Mouse (Mus musculus): ENCODE results near the gene Gpr137. TPM values are rescaled to one million over a fixed set of nuclear protein-coding genes. Genes with fewer than 3 reads are reported as not detected.
"Not testable (repeated sequence)": the region's sequence is repeated elsewhere in the genome, so short reads cannot be mapped to it uniquely, and the experiment has no call there.

The Gpr137 gene
- polyA plus RNA-seq, 1 experiment from 2014 or later = 10.2 TPM

GRCm38 (mm10) chr19:6914540-6914939 lies 27.7 kb downstream of the Gpr137 start:
- Histone ChIP-seq H3K27ac (ENCODE audit: low read depth) (no peak overlapping the region), H3K4me3 (ENCODE audit: low read depth, low read length) (no peak overlapping the region), H3K27me3 (ENCODE audit: insufficient read depth, low read length) (no peaks in the 10 kb centered on the region), H3K36me3 (replicated peaks; ENCODE audit: insufficient read depth, low read length) (peaks cover 44% of the 10 kb centered on the region), H3K9ac (replicated peaks) (no peak overlapping the region), H3K4me1 (ENCODE audit: insufficient read depth) (peaks cover 14% of the 10 kb centered on the region), H3K4me2 (ENCODE audit: low read depth, low read length) (no peak overlapping the region), H3K9me3 (ENCODE audit: low read length) (no peaks in the 10 kb centered on the region)
- WGBS (ENCODE audit: insufficient replicate concordance) = 87% methylated on average over 9 of the region's 9 CpGs
- ATAC-seq = no peak
- no peak for DNase-seq
- no peak for TF ChIP-seq EP300 (IDR thresholded peaks at IDR 0.05; ENCODE audit: low read depth)
- no peak for TF ChIP-seq CTCF (IDR thresholded peaks at IDR 0.05; ENCODE audit: low read depth)

GRCm38 (mm10) chr19:6913991-6914390 lies 28.3 kb downstream of the Gpr137 start:
- TF ChIP-seq EP300 (IDR thresholded peaks at IDR 0.05; ENCODE audit: low read depth) = no peak
- no peak for TF ChIP-seq CTCF (IDR thresholded peaks at IDR 0.05; ENCODE audit: low read depth)
- WGBS (ENCODE audit: insufficient replicate concordance) = 86% methylated on average over 11 of the region's 11 CpGs
- Histone ChIP-seq H3K36me3 (replicated peaks; ENCODE audit: insufficient read depth, low read length) (peaks cover 43% of the 10 kb centered on the region), H3K27me3 (ENCODE audit: insufficient read depth, low read length) (no peaks in the 10 kb centered on the region), H3K9ac (replicated peaks) (no peak overlapping the region), H3K27ac (ENCODE audit: low read depth) (no peak overlapping the region), H3K4me3 (ENCODE audit: low read depth, low read length) (no peak overlapping the region), H3K4me2 (ENCODE audit: low read depth, low read length) (no peak overlapping the region), H3K4me1 (ENCODE audit: insufficient read depth) (peaks cover 13% of the 10 kb centered on the region), H3K9me3 (ENCODE audit: low read length) (no peaks in the 10 kb centered on the region)
- DNase-seq = no peak
- ATAC-seq = no peak

GRCm38 (mm10) chr19:6913036-6913435 lies 29.2 kb downstream of the Gpr137 start:
- peaks cover 34% of the 10 kb centered on the region for H3K36me3 ChIP-seq (replicated peaks; ENCODE audit: insufficient read depth, low read length)
- DNase-seq (no peak), ATAC-seq (no peak)
- no peak for TF ChIP-seq EP300 (IDR thresholded peaks at IDR 0.05; ENCODE audit: low read depth)
- TF ChIP-seq CTCF (IDR thresholded peaks at IDR 0.05; ENCODE audit: low read depth) = no peak
- H3K9ac ChIP-seq (replicated peaks) = no peak overlapping the region
- no peak overlapping the region for H3K27ac ChIP-seq (ENCODE audit: low read depth)
- H3K4me3 ChIP-seq (ENCODE audit: low read depth, low read length) = no peak overlapping the region
- WGBS (ENCODE audit: insufficient replicate concordance) = 80% methylated on average over 6 of the region's 6 CpGs
- no peaks in the 10 kb centered on the region for H3K9me3 ChIP-seq (ENCODE audit: low read length)
- peaks cover 10% of the 10 kb centered on the region for H3K4me1 ChIP-seq (ENCODE audit: insufficient read depth)
- H3K27me3 ChIP-seq (ENCODE audit: insufficient read depth, low read length) = no peaks in the 10 kb centered on the region
- H3K4me2 ChIP-seq (ENCODE audit: low read depth, low read length) = no peak overlapping the region

- Histone ChIP-seq H3K27me3 (ENCODE audit: insufficient read depth, low read length) (no peaks in the 10 kb centered on the region), H3K9ac (replicated peaks) (no peak overlapping the region), H3K27ac (ENCODE audit: low read depth) (no peak overlapping the region), H3K4me1 (ENCODE audit: insufficient read depth) (peaks cover 17% of the 10 kb centered on the region), H3K9me3 (ENCODE audit: low read length) (no peaks in the 10 kb centered on the region), H3K36me3 (replicated peaks; ENCODE audit: insufficient read depth, low read length) (peaks cover 35% of the 10 kb centered on the region), H3K4me3 (ENCODE audit: low read depth, low read length) (no peak overlapping the region), H3K4me2 (ENCODE audit: low read depth, low read length) (no peak overlapping the region)
- ATAC-seq (no peak), DNase-seq (no peak)
- 88% methylated on average over 15 of the region's 15 CpGs for WGBS (ENCODE audit: insufficient replicate concordance)
- TF ChIP-seq EP300 (IDR thresholded peaks at IDR 0.05; ENCODE audit: low read depth) (no peak), CTCF (IDR thresholded peaks at IDR 0.05; ENCODE audit: low read depth) (no peak)
Measured at GRCm38 (mm10) chr19:6912205-6912970, 29.9 kb downstream of the Gpr137 start.

- peaks cover 18% of the 10 kb centered on the region for H3K4me1 ChIP-seq (ENCODE audit: insufficient read depth)
- WGBS (ENCODE audit: insufficient replicate concordance) = 83% methylated on average over 19 of the region's 19 CpGs
- H3K4me3 ChIP-seq (ENCODE audit: low read depth, low read length) = peak overlapping the region; percentile 70
- DNase-seq (no peak), ATAC-seq (no peak)
- peak overlapping the region; percentile 51 for H3K9ac ChIP-seq (replicated peaks)
- H3K4me2 ChIP-seq (ENCODE audit: low read depth, low read length) = peak overlapping the region; percentile 87
- peak overlapping the region; percentile 16; the same call in 1 of the 2 replicates for H3K27ac ChIP-seq (ENCODE audit: low read depth)
- H3K36me3 ChIP-seq (replicated peaks; ENCODE audit: insufficient read depth, low read length) = peaks cover 44% of the 10 kb centered on the region
- no peaks in the 10 kb centered on the region for H3K9me3 ChIP-seq (ENCODE audit: low read length)
- TF ChIP-seq CTCF (IDR thresholded peaks at IDR 0.05; ENCODE audit: low read depth) = no peak
- TF ChIP-seq EP300 (IDR thresholded peaks at IDR 0.05; ENCODE audit: low read depth) = no peak
- no peaks in the 10 kb centered on the region for H3K27me3 ChIP-seq (ENCODE audit: insufficient read depth, low read length)
Measured at GRCm38 (mm10) chr19:6911101-6912074, 30.9 kb downstream of the Gpr137 start.

- under 1% methylated on average over 23 of the region's 30 CpGs for WGBS (ENCODE audit: insufficient replicate concordance)
- H3K4me1 ChIP-seq (ENCODE audit: insufficient read depth) = peaks cover 18% of the 10 kb centered on the region
- H3K9me3 ChIP-seq (ENCODE audit: low read length); H3K27me3 ChIP-seq (ENCODE audit: insufficient read depth, low read length): not testable (repeated sequence)
- H3K36me3 ChIP-seq (replicated peaks; ENCODE audit: insufficient read depth, low read length) = peaks cover 53% of the 10 kb centered on the region
- H3K9ac ChIP-seq (replicated peaks) = peak overlapping the region; percentile 73
- DNase-seq = peak; percentile 67
- peak overlapping the region; percentile 70 for H3K4me3 ChIP-seq (ENCODE audit: low read depth, low read length)
- H3K4me2 ChIP-seq (ENCODE audit: low read depth, low read length) = peak overlapping the region; percentile 87
- peak; percentile 22 for ATAC-seq
- peak overlapping the region; percentile 98 for H3K27ac ChIP-seq (ENCODE audit: low read depth)
Measured at GRCm38 (mm10) chr19:6910306-6910705, 32.0 kb downstream of the Gpr137 start.
